Mouse (Mus musculus) heart, adult 2 months (tissue): ENCODE measurements at regions not wholly inside any gene's neighbourhood (a gene's known extent, or its start where the extent isn't known, plus 50 kb on each side); places are given as distances from the start of the nearest gene placed in this dataset.
A peak's percentile ranks its signal among the peaks of the same experiment; 100 is the strongest.

ENCODE experiments used
- DNase-seq, 2 experiments: peaks; one replicate each; pipeline ENCODE4 v3.0.0; 2021
- H3K27ac ChIP-seq: fragments of 200-600 bp; 2 replicates; pipeline ENCODE4 v1.8.1; 2022
- H3K27me3 ChIP-seq: fragments of 200-500 bp; 2 replicates; pipeline ENCODE4 v1.6.1; 2012; ENCODE audit warnings: mild to moderate bottlenecking, low read length, inconsistent platforms, mixed read lengths; ENCODE audit not compliant: control insufficient read depth, insufficient read depth
- H3K36me3 ChIP-seq: fragments of 200-500 bp; 2 replicates; pipeline ENCODE4 v1.6.1; 2012; ENCODE audit warnings: low read length, inconsistent platforms; ENCODE audit not compliant: control insufficient read depth, insufficient read depth
- H3K4me1 ChIP-seq: fragments of 200-500 bp; 2 replicates; pipeline ENCODE4 v1.6.1; 2011; ENCODE audit warnings: low read length; ENCODE audit not compliant: control insufficient read depth, insufficient read depth
- H3K4me3 ChIP-seq: fragments of 200-600 bp; 2 replicates; pipeline ENCODE4 v1.8.1; 2022
- H3K79me2 ChIP-seq: fragments of 200-500 bp; replicated peaks from 2 replicates; pipeline ENCODE4 v1.6.1; 2012; ENCODE audit warnings: mild to moderate bottlenecking, inconsistent platforms, low read length, moderate library complexity, mixed read lengths; ENCODE audit not compliant: control insufficient read depth, insufficient read depth
- H3K9ac ChIP-seq: fragments of 200-500 bp; 2 replicates; pipeline ENCODE4 v1.6.1; 2012; ENCODE audit warnings: low read depth, mild to moderate bottlenecking, control low read depth, inconsistent platforms, low read length, mixed read lengths
- CTCF ChIP-seq: fragments of 200-600 bp; IDR thresholded peaks from 2 replicates; pipeline ENCODE4 v1.8.1; 2022; ENCODE audit warnings: antibody characterized with exemption, mild to moderate bottlenecking, moderate library complexity
- EP300 ChIP-seq: fragments of 200-500 bp; IDR thresholded peaks from 2 replicates; pipeline ENCODE4 v1.6.1; 2011; ENCODE audit warnings: low read depth, low read length, control low read depth; ENCODE audit not compliant: insufficient read depth
- POLR2A ChIP-seq: fragments of 200-500 bp; IDR thresholded peaks from 2 replicates; pipeline ENCODE4 v1.6.1; 2011; ENCODE audit warnings: mild to moderate bottlenecking, low read depth, low read length, control low read depth; ENCODE audit not compliant: insufficient read depth
- WGBS: fragments of 180-500 bp; shearing (Covaris S2); methylation state at CpG from one replicate; pipeline ENCODE4 v1.1.7; 2018; 5-methylcytosine and 5-hydroxymethylcytosine counted together
- intact Hi-C: fragments of 180-260 bp; cut with DNase I; formaldehyde crosslinking; loops from one replicate; pipeline ENCODE4 v1.15.1; 2025

- TF ChIP-seq POLR2A: no peak
- no peak for TF ChIP-seq EP300
- no peak for TF ChIP-seq CTCF
- no peaks in the 10 kb centered on the region for H3K36me3 ChIP-seq
- intact Hi-C loops: no loop called here
- H3K9ac ChIP-seq: no peak overlapping the region
- H3K27me3 ChIP-seq: no peaks in the 10 kb centered on the region
- no peaks in the 10 kb centered on the region for H3K79me2 ChIP-seq
- H3K4me3 ChIP-seq: no peak overlapping the region
- DNase-seq: no peak
- no peak overlapping the region for H3K27ac ChIP-seq
- no peaks in the 10 kb centered on the region for H3K4me1 ChIP-seq
- WGBS: 91% methylated on average over 4 of the region's 4 CpGs
These were observed 1487.2 kb upstream of the Lrrc6 start for GRCm38 (mm10) chr15:67987941-67988340.

GRCm38 (mm10) chr15:67983253-67983652 lies 1482.5 kb upstream of the Lrrc6 start:
- H3K4me1 ChIP-seq: no peaks in the 10 kb centered on the region
- no peaks in the 10 kb centered on the region for H3K27me3 ChIP-seq
- intact Hi-C loops: no loop called here
- WGBS: 26% methylated on average over 1 of the region's 1 CpGs
- TF ChIP-seq CTCF (peak; percentile 22; the same call in 1 of the 2 replicates), POLR2A (no peak), EP300 (no peak)
- no peak for DNase-seq
- no peak overlapping the region for H3K4me3 ChIP-seq
- H3K27ac ChIP-seq: no peak overlapping the region
- no peak overlapping the region for H3K9ac ChIP-seq
- no peaks in the 10 kb centered on the region for H3K79me2 ChIP-seq
- H3K36me3 ChIP-seq: no peaks in the 10 kb centered on the region

- TF ChIP-seq POLR2A: no peak
- TF ChIP-seq EP300: no peak
- TF ChIP-seq CTCF: no peak
- Histone ChIP-seq H3K27me3 (no peaks in the 10 kb centered on the region), H3K27ac (no peak overlapping the region), H3K36me3 (no peaks in the 10 kb centered on the region), H3K9ac (no peak overlapping the region), H3K4me3 (no peak overlapping the region), H3K4me1 (no peaks in the 10 kb centered on the region), H3K79me2 (no peaks in the 10 kb centered on the region)
- intact Hi-C loops: no loop called here
- no peak for DNase-seq
- WGBS: 79% methylated on average over 3 of the region's 3 CpGs
These were observed 1481.2 kb upstream of the Lrrc6 start for GRCm38 (mm10) chr15:67981876-67982275.

GRCm38 (mm10) chr15:67979451-67979850 lies 1478.7 kb upstream of the Lrrc6 start:
- 79% methylated on average over 3 of the region's 3 CpGs for WGBS
- H3K4me1 ChIP-seq: no peaks in the 10 kb centered on the region
- H3K79me2 ChIP-seq: no peaks in the 10 kb centered on the region
- TF ChIP-seq POLR2A (no peak), CTCF (no peak), EP300 (no peak)
- no peak overlapping the region for H3K27ac ChIP-seq
- no peak overlapping the region for H3K4me3 ChIP-seq
- H3K36me3 ChIP-seq: no peaks in the 10 kb centered on the region
- no peak overlapping the region for H3K9ac ChIP-seq
- no peaks in the 10 kb centered on the region for H3K27me3 ChIP-seq
- no peak for DNase-seq
- intact Hi-C loops: no loop called here

- Histone ChIP-seq H3K36me3 (no peaks in the 10 kb centered on the region), H3K9ac (no peak overlapping the region), H3K4me1 (no peaks in the 10 kb centered on the region), H3K4me3 (no peak overlapping the region), H3K27me3 (no peaks in the 10 kb centered on the region), H3K27ac (no peak overlapping the region), H3K79me2 (no peaks in the 10 kb centered on the region)
- TF ChIP-seq CTCF: no peak
- no peak for TF ChIP-seq POLR2A
- no peak for TF ChIP-seq EP300
- no peak for DNase-seq
- 88% methylated on average over 2 of the region's 2 CpGs for WGBS
- intact Hi-C loops: no loop called here
These were observed 1476.5 kb upstream of the Lrrc6 start for GRCm38 (mm10) chr15:67977210-67977609.

- TF ChIP-seq POLR2A: no peak
- no peak for TF ChIP-seq EP300
- TF ChIP-seq CTCF: no peak
- H3K4me1 ChIP-seq: no peaks in the 10 kb centered on the region
- no peak overlapping the region for H3K9ac ChIP-seq
- H3K27ac ChIP-seq: no peak overlapping the region
- no peaks in the 10 kb centered on the region for H3K79me2 ChIP-seq
- WGBS: 66% methylated on average over 3 of the region's 3 CpGs
- no peaks in the 10 kb centered on the region for H3K27me3 ChIP-seq
- no peak for DNase-seq
- H3K36me3 ChIP-seq: no peaks in the 10 kb centered on the region
- intact Hi-C loops: no loop called here
- no peak overlapping the region for H3K4me3 ChIP-seq
These were observed 1471.3 kb upstream of the Lrrc6 start for GRCm38 (mm10) chr15:67971998-67972397.

GRCm38 (mm10) chr15:67954216-67954615 lies 1453.5 kb upstream of the Lrrc6 start:
- Histone ChIP-seq H3K4me1 (no peaks in the 10 kb centered on the region), H3K79me2 (no peaks in the 10 kb centered on the region), H3K36me3 (no peaks in the 10 kb centered on the region), H3K9ac (no peak overlapping the region), H3K27me3 (no peaks in the 10 kb centered on the region), H3K27ac (no peak overlapping the region), H3K4me3 (no peak overlapping the region)
- intact Hi-C loops: no loop called here
- 81% methylated on average over 2 of the region's 2 CpGs for WGBS
- DNase-seq: no peak
- TF ChIP-seq CTCF: no peak
- no peak for TF ChIP-seq POLR2A
- no peak for TF ChIP-seq EP300
